Mouse (Mus musculus) testis, adult 2 months (tissue): ENCODE measurements around the gene Ccl9.

Experiments
- CTCF ChIP-seq: fragments of 200-500 bp; IDR thresholded peaks from 2 replicates; pipeline ENCODE4 v1.5.1; 2012; ENCODE audit warnings: low read depth, mild to moderate bottlenecking, inconsistent platforms, low read length, moderate library complexity; ENCODE audit not compliant: control insufficient read depth, insufficient read depth, insufficient replicate concordance
- POLR2A ChIP-seq: fragments of 200-500 bp; IDR thresholded peaks from 2 replicates; pipeline ENCODE4 v1.6.1; 2012; ENCODE audit warnings: low read depth, mild to moderate bottlenecking, inconsistent platforms, low read length, moderate library complexity; ENCODE audit not compliant: control insufficient read depth

GRCm38 (mm10) chr11:83536831-83537230, 41.6 kb downstream of the Ccl9 start:
- TF ChIP-seq CTCF (no peak), POLR2A (no peak)
